Mouse (Mus musculus) liver, embryonic 14.5 days (tissue): ENCODE data around the gene A930002H24Rik. TPM values are rescaled to one million over a fixed set of nuclear protein-coding genes. Genes with fewer than 3 reads are reported as not detected.

Source experiments
- ATAC-seq: fragments of 200-750 bp; cut with Nextera tagmentation; 2 replicates; pipeline ENCODE4 v1.8.0; 2017; ENCODE audit warnings: moderate number of reproducible peaks, mild to moderate bottlenecking, moderate library complexity; ENCODE audit not compliant: insufficient read depth
- DNase-seq, 3 experiments: peaks; one replicate each; pipeline ENCODE4 v3.0.0-alpha.2; 2012 to 2013; ENCODE audit warnings: low read depth in 3 of 3, low spot score in 3 of 3
- H3K27ac ChIP-seq: fragments of 300-500 bp; sonication (generic); 2 replicates; pipeline ENCODE4 v1.5.1; 2014; ENCODE audit warnings: moderate library complexity, mild to moderate bottlenecking, control low read depth, inconsistent platforms
- H3K27me3 ChIP-seq: fragments of 300-500 bp; sonication (generic); 2 replicates; pipeline ENCODE4 v1.6.1; 2014; ENCODE audit warnings: mild to moderate bottlenecking, low read length, moderate library complexity; ENCODE audit not compliant: control insufficient read depth, insufficient read depth
- H3K36me3 ChIP-seq: fragments of 300-500 bp; sonication (generic); replicated peaks from 2 replicates; pipeline ENCODE4 v1.6.1; 2014; ENCODE audit warnings: low read depth; ENCODE audit not compliant: control insufficient read depth, insufficient read depth
- H3K4me1 ChIP-seq, 2 experiments: fragments of 200-500 bp in 1 of 2; fragments of 300-500 bp in 1 of 2; sonication (generic) in 1 of 2; replicated peaks; 2 replicates each; pipeline ENCODE4 v1.6.1; 2012 to 2014; ENCODE audit warnings: antibody characterized with exemption in 1 of 2, inconsistent platforms in 1 of 2, low read length in 1 of 2; ENCODE audit not compliant: control insufficient read depth in 2 of 2, insufficient read depth in 2 of 2
- H3K4me2 ChIP-seq: fragments of 300-500 bp; sonication (generic); 2 replicates; pipeline ENCODE4 v1.6.1; 2014; ENCODE audit warnings: low read depth, mild to moderate bottlenecking, control low read depth, moderate library complexity
- H3K4me3 ChIP-seq, 2 experiments: fragments of 200-500 bp in 1 of 2; fragments of 300-500 bp in 1 of 2; sonication (generic) in 1 of 2; 2 replicates each; pipeline ENCODE4 v1.5.1; 2012 to 2014; ENCODE audit warnings: low read depth in 2 of 2, low read length in 2 of 2, mild to moderate bottlenecking in 2 of 2, control low read depth in 1 of 2, inconsistent platforms in 1 of 2, moderate library complexity in 1 of 2; ENCODE audit not compliant: insufficient read depth in 1 of 2
- H3K9ac ChIP-seq: fragments of 300-500 bp; sonication (generic); replicated peaks from 2 replicates; pipeline ENCODE4 v1.6.1; 2014; ENCODE audit warnings: mild to moderate bottlenecking, control low read depth, moderate library complexity
- H3K9me3 ChIP-seq: fragments of 300-500 bp; sonication (generic); 2 replicates; pipeline ENCODE4 v1.6.1; 2016; ENCODE audit warnings: low read length, mixed read lengths; ENCODE audit not compliant: control insufficient read depth
- CTCF ChIP-seq: IDR thresholded peaks from 2 replicates; pipeline ENCODE4 v1.5.1; 2016; ENCODE audit warnings: antibody characterized with exemption, low read depth, control low read depth
- EP300 ChIP-seq: IDR thresholded peaks from 2 replicates; pipeline ENCODE4 v1.6.1; 2016; ENCODE audit warnings: antibody characterized with exemption, low read depth
- WGBS: fragments of 180-500 bp; shearing (Covaris S2); extraction: QIAGEN DNeasy Blood & Tissue Kit; methylation state at CpG from one replicate; pipeline ENCODE4 v1.1.7; 2014; ENCODE audit not compliant: insufficient replicate concordance; 5-methylcytosine and 5-hydroxymethylcytosine counted together
- polyA plus RNA-seq, 2 experiments: library from polyadenylated mRNA; depleted of rRNA in 1 of 2; stranded (reverse) in 1 of 2; unstranded in 1 of 2; fragments of >200 nt; fragmentation: Nextera tagmentation in 1 of 2; extraction: Ambion mirVana in 1 of 2; gene quantifications; 2 replicates each; pipeline versions ENCODE4 v1.2.1 to v1.2.3; 2012 to 2014

The A930002H24Rik gene
- polyA plus RNA-seq, 2 experiments: 0.29 to 0.68 TPM

DNA sequence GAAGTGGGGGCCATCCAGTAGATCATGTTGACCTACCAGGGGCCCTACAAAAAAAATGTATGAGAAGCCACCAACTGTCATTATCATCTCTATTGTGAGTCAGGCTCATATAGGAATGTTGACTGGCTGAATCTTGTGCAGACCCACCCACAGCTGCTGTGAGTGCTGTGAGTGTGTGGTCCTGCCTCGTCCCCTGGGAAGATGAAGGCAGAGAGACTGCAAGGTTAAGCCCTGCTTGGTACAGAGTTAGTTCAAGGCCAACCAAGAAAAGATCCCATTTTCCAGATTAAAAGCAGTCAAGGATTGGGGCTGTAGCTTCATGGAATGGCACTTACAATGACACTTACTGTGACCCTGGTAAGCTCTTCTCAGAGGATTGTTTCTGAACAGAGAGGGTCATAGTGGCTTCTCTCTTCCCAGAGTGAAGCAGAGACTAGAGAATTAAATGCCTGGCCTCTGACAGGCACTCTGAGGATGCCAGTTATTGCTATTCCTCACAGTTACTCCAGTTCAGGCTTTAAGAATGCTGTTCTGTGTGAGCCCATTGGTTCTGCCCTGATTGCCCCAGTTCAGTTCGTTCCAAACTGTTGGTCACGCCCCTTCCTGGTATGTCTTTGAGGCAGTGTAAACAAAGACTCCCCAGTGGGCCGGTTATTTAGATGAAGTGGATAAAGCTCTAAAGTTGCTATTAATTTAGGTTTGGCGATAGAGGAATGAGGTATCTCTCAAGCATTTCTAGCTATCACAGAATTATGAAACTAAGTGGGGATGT, 34.8 kb downstream of the A930002H24Rik start:
- no peaks in the 10 kb centered on the region for H3K9me3 ChIP-seq
- H3K27me3 ChIP-seq: no peaks in the 10 kb centered on the region
- no peak overlapping the region for H3K4me3 ChIP-seq
- 36% methylated on average over 5 of the region's 5 CpGs for WGBS
- H3K4me1 ChIP-seq: peaks cover 0 to 4% of the 10 kb centered on the region in 2 experiments; a peak in 1 of 4 replicates
- H3K4me2 ChIP-seq: no peak overlapping the region
- TF ChIP-seq EP300 (no peak), CTCF (no peak)
- H3K9ac ChIP-seq: no peak overlapping the region
- DNase-seq (no peak), ATAC-seq (no peak)
- no peak overlapping the region for H3K27ac ChIP-seq
- H3K36me3 ChIP-seq: no peaks in the 10 kb centered on the region

GRCm38 (mm10) chr17:63826767-63827166, 36.8 kb downstream of the A930002H24Rik start:
- no peak overlapping the region for H3K27ac ChIP-seq
- TF ChIP-seq EP300: no peak
- no peak for TF ChIP-seq CTCF
- H3K9ac ChIP-seq: no peak overlapping the region
- peaks cover 0 to 4% of the 10 kb centered on the region in 2 experiments; a peak in 1 of 4 replicates for H3K4me1 ChIP-seq
- H3K4me2 ChIP-seq: no peak overlapping the region
- DNase-seq: no peak
- no peaks in the 10 kb centered on the region for H3K27me3 ChIP-seq
- WGBS: 21% methylated on average over 7 of the region's 7 CpGs
- no peak overlapping the region for H3K4me3 ChIP-seq
- H3K36me3 ChIP-seq: no peaks in the 10 kb centered on the region
- H3K9me3 ChIP-seq: no peaks in the 10 kb centered on the region
- ATAC-seq: no peak

DNA sequence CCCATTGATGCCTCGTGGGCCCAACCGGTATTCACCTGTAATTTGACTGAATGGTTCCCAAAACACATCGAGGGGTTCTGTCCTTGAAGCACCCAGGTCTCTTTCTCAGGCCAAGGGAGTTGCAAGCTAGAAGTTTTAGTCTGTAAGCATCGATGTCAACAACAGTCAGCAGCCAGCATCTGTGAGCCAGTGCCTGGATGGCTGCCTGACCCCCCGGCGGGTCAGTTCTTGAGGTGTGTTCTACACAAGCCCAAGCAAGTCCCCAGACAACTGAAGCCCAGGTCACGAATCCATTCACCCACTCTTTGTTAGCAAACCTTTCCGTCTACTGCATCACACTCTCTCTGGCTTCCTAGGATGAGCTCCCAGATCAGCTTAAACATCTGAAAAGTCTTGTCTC, 37.4 kb downstream of the A930002H24Rik start:
- Histone ChIP-seq H3K9me3 (no peaks in the 10 kb centered on the region), H3K4me3 (no peak overlapping the region), H3K4me2 (no peak overlapping the region), H3K36me3 (no peaks in the 10 kb centered on the region), H3K4me1 (peaks cover 0 to 4% of the 10 kb centered on the region in 2 experiments; a peak in 1 of 4 replicates), H3K27ac (no peak overlapping the region), H3K9ac (no peak overlapping the region), H3K27me3 (no peaks in the 10 kb centered on the region)
- WGBS: 62% methylated on average over 8 of the region's 8 CpGs
- TF ChIP-seq CTCF (no peak), EP300 (no peak)
- ATAC-seq (no peak), DNase-seq (no peak)

GRCm38 (mm10) chr17:63824141-63824540, 39.5 kb downstream of the A930002H24Rik start:
- no peak for TF ChIP-seq EP300
- TF ChIP-seq CTCF: no peak
- H3K4me2 ChIP-seq: no peak overlapping the region
- ATAC-seq (no peak), DNase-seq (no peak)
- H3K27ac ChIP-seq: no peak overlapping the region
- no peak overlapping the region for H3K4me3 ChIP-seq
- no peaks in the 10 kb centered on the region for H3K27me3 ChIP-seq
- no peaks in the 10 kb centered on the region for H3K9me3 ChIP-seq
- no peaks in the 10 kb centered on the region for H3K36me3 ChIP-seq
- H3K9ac ChIP-seq: no peak overlapping the region
- 58% methylated on average over 4 of the region's 4 CpGs for WGBS
- no peaks in the 10 kb centered on the region for H3K4me1 ChIP-seq

DNA sequence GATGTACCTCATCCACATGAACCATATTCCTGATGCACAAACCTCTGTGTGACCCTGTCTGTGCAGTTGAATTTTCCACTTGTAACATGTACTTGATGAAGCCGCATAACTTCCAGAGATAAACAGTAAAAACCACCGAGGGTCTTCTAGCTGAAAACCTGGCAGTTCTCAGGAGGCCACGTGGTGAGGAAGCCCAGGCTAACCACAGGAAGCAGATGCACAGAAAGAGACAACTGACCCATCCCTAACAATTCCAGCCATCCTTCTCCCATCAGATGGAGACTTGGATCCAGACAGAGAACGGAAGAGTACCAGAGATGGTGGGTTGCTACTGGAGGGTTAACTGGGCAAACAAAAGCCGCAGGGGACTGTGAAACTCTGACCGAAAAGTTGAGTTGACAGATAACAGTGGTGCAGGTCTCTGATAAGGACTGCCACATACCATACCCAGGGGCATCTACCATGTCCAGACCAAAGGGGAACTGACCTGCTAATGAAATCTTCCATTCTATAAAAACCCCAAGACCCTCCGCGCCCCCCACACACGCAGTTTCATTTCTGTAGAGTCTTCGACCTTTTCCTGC, 45.1 kb downstream of the A930002H24Rik start:
- Histone ChIP-seq H3K4me3 (no peak overlapping the region), H3K27me3 (no peaks in the 10 kb centered on the region), H3K9ac (no peak overlapping the region), H3K9me3 (no peaks in the 10 kb centered on the region), H3K4me2 (no peak overlapping the region; the same call in 1 of the 2 replicates), H3K4me1 (peaks cover 0 to 5% of the 10 kb centered on the region in 2 experiments; a peak in 2 of 4 replicates), H3K36me3 (no peaks in the 10 kb centered on the region), H3K27ac (no peak overlapping the region)
- ATAC-seq: peak; percentile 21; the same call in 1 of the 2 replicates
- DNase-seq: no peak
- TF ChIP-seq EP300: no peak
- WGBS: 7% methylated on average over 10 of the region's 10 CpGs
